Mouse (Mus musculus): ENCODE measurements around the gene Sgms1. TPM values are rescaled to one million over a fixed set of nuclear protein-coding genes. Genes with fewer than 3 reads are reported as not detected.

Sgms1 gene
- polyA plus RNA-seq, 1 experiment from 2014 or later = 14.3 TPM

GRCm38 (mm10) chr19:32287839-32288238, 101.7 kb downstream of the Sgms1 start:
- Histone ChIP-seq H3K4me1 (peaks cover 38% of the 10 kb centered on the region), H3K4me3 (no peak overlapping the region), H3K36me3 (no peaks in the 10 kb centered on the region), H3K27me3 (ENCODE audit: low read depth, poor library complexity, severe bottlenecking) (no peaks in the 10 kb centered on the region), H3K27ac (no peak overlapping the region), H3K9me3 (replicated peaks) (no peaks in the 10 kb centered on the region)
- no peak for DNase-seq (ENCODE audit: low spot score)
- WGBS = 74% methylated on average over 3 of the region's 3 CpGs

GRCm38 (mm10) chr19:32285455-32285831, 104.1 kb downstream of the Sgms1 start:
- no peaks in the 10 kb centered on the region for H3K27me3 ChIP-seq (ENCODE audit: low read depth, poor library complexity, severe bottlenecking)
- WGBS = 91% methylated on average over 3 of the region's 3 CpGs
- no peak overlapping the region for H3K4me3 ChIP-seq
- H3K27ac ChIP-seq = no peak overlapping the region
- no peaks in the 10 kb centered on the region for H3K9me3 ChIP-seq (replicated peaks)
- DNase-seq (ENCODE audit: low spot score) = no peak
- H3K36me3 ChIP-seq = no peaks in the 10 kb centered on the region
- H3K4me1 ChIP-seq = peaks cover 50% of the 10 kb centered on the region

- WGBS = 94% methylated on average over 5 of the region's 5 CpGs
- H3K27me3 ChIP-seq (ENCODE audit: low read depth, poor library complexity, severe bottlenecking) = no peaks in the 10 kb centered on the region
- H3K4me1 ChIP-seq = peaks cover 54% of the 10 kb centered on the region
Observed at GRCm38 (mm10) chr19:32284681-32285454, 104.6 kb downstream of the Sgms1 start.

GRCm38 (mm10) chr19:32281917-32282316, 107.6 kb downstream of the Sgms1 start:
- Histone ChIP-seq H3K27ac (no peak overlapping the region), H3K4me3 (no peak overlapping the region), H3K36me3 (no peaks in the 10 kb centered on the region), H3K27me3 (ENCODE audit: low read depth, poor library complexity, severe bottlenecking) (no peaks in the 10 kb centered on the region), H3K9me3 (replicated peaks) (no peaks in the 10 kb centered on the region), H3K4me1 (peaks cover 40% of the 10 kb centered on the region)
- DNase-seq (ENCODE audit: low spot score) = no peak
- 53% methylated on average over 4 of the region's 4 CpGs for WGBS

More at GRCm38 (mm10) chr19:32284681-32285454, 104.6 kb downstream of the Sgms1 start:
- no peak overlapping the region for H3K27ac ChIP-seq
- H3K36me3 ChIP-seq = no peaks in the 10 kb centered on the region
- DNase-seq (ENCODE audit: low spot score) = no peak
- H3K4me3 ChIP-seq = no peak overlapping the region
- H3K9me3 ChIP-seq (replicated peaks) = no peaks in the 10 kb centered on the region

- 85% methylated on average over 4 of the region's 4 CpGs for WGBS
- no peak overlapping the region for H3K27ac ChIP-seq
Observed at GRCm38 (mm10) chr19:32280380-32280779, 109.1 kb downstream of the Sgms1 start.

GRCm38 (mm10) chr19:32279400-32279799, 110.1 kb downstream of the Sgms1 start:
- 90% methylated on average over 6 of the region's 6 CpGs for WGBS
- Histone ChIP-seq H3K36me3 (no peaks in the 10 kb centered on the region), H3K4me3 (no peak overlapping the region), H3K9me3 (replicated peaks) (no peaks in the 10 kb centered on the region), H3K4me1 (peaks cover 44% of the 10 kb centered on the region), H3K27me3 (ENCODE audit: low read depth, poor library complexity, severe bottlenecking) (no peaks in the 10 kb centered on the region), H3K27ac (no peak overlapping the region)
- DNase-seq (ENCODE audit: low spot score) = no peak

More at GRCm38 (mm10) chr19:32280380-32280779, 109.1 kb downstream of the Sgms1 start:
- no peak for DNase-seq (ENCODE audit: low spot score)
- no peak overlapping the region for H3K4me3 ChIP-seq
- no peaks in the 10 kb centered on the region for H3K36me3 ChIP-seq
- H3K9me3 ChIP-seq (replicated peaks) = no peaks in the 10 kb centered on the region
- H3K27me3 ChIP-seq (ENCODE audit: low read depth, poor library complexity, severe bottlenecking) = no peaks in the 10 kb centered on the region
- H3K4me1 ChIP-seq = peaks cover 49% of the 10 kb centered on the region

GRCm38 (mm10) chr19:32277869-32278268, 111.6 kb downstream of the Sgms1 start:
- WGBS = 81% methylated on average over 3 of the region's 3 CpGs
- Histone ChIP-seq H3K36me3 (no peaks in the 10 kb centered on the region), H3K27me3 (ENCODE audit: low read depth, poor library complexity, severe bottlenecking) (no peaks in the 10 kb centered on the region), H3K4me3 (no peak overlapping the region), H3K4me1 (peaks cover 45% of the 10 kb centered on the region), H3K27ac (no peak overlapping the region), H3K9me3 (replicated peaks) (no peaks in the 10 kb centered on the region)
- DNase-seq (ENCODE audit: low spot score) = no peak

- Histone ChIP-seq H3K4me1 (peaks cover 48% of the 10 kb centered on the region), H3K27ac (no peak overlapping the region), H3K9me3 (replicated peaks) (no peaks in the 10 kb centered on the region), H3K36me3 (no peaks in the 10 kb centered on the region), H3K27me3 (ENCODE audit: low read depth, poor library complexity, severe bottlenecking) (no peaks in the 10 kb centered on the region), H3K4me3 (no peak overlapping the region)
- WGBS = 92% methylated on average over 2 of the region's 2 CpGs
- DNase-seq (ENCODE audit: low spot score) = no peak
Observed at GRCm38 (mm10) chr19:32277287-32277686, 112.2 kb downstream of the Sgms1 start.

GRCm38 (mm10) chr19:32276817-32277216, 112.7 kb downstream of the Sgms1 start:
- H3K9me3 ChIP-seq (replicated peaks) = no peaks in the 10 kb centered on the region
- no peak overlapping the region for H3K27ac ChIP-seq
- 91% methylated on average over 8 of the region's 8 CpGs for WGBS
- peaks cover 46% of the 10 kb centered on the region for H3K4me1 ChIP-seq
- no peak for DNase-seq (ENCODE audit: low spot score)
- H3K36me3 ChIP-seq = no peaks in the 10 kb centered on the region
- H3K4me3 ChIP-seq = no peak overlapping the region
- H3K27me3 ChIP-seq (ENCODE audit: low read depth, poor library complexity, severe bottlenecking) = no peaks in the 10 kb centered on the region

GRCm38 (mm10) chr19:32276263-32276662, 113.3 kb downstream of the Sgms1 start:
- Histone ChIP-seq H3K36me3 (no peaks in the 10 kb centered on the region), H3K27ac (no peak overlapping the region), H3K27me3 (ENCODE audit: low read depth, poor library complexity, severe bottlenecking) (no peaks in the 10 kb centered on the region), H3K4me3 (no peak overlapping the region), H3K4me1 (peaks cover 41% of the 10 kb centered on the region), H3K9me3 (replicated peaks) (no peaks in the 10 kb centered on the region)
- WGBS = 87% methylated on average over 5 of the region's 5 CpGs
- DNase-seq (ENCODE audit: low spot score) = no peak

- Histone ChIP-seq H3K9me3 (replicated peaks) (no peaks in the 10 kb centered on the region), H3K27me3 (ENCODE audit: low read depth, poor library complexity, severe bottlenecking) (no peaks in the 10 kb centered on the region), H3K27ac (no peak overlapping the region), H3K36me3 (no peaks in the 10 kb centered on the region), H3K4me1 (peaks cover 33% of the 10 kb centered on the region), H3K4me3 (no peak overlapping the region)
- DNase-seq (ENCODE audit: low spot score) = no peak
- 89% methylated on average over 14 of the region's 14 CpGs for WGBS
Observed at GRCm38 (mm10) chr19:32275068-32275925, 114.2 kb downstream of the Sgms1 start.

- Histone ChIP-seq H3K9me3 (replicated peaks) (no peaks in the 10 kb centered on the region), H3K4me1 (peaks cover 31% of the 10 kb centered on the region), H3K27ac (no peak overlapping the region), H3K4me3 (no peak overlapping the region), H3K27me3 (ENCODE audit: low read depth, poor library complexity, severe bottlenecking) (no peaks in the 10 kb centered on the region), H3K36me3 (no peaks in the 10 kb centered on the region)
- WGBS = 82% methylated on average over 2 of the region's 2 CpGs
- DNase-seq (ENCODE audit: low spot score) = no peak
Observed at GRCm38 (mm10) chr19:32274145-32274544, 115.4 kb downstream of the Sgms1 start.

GRCm38 (mm10) chr19:32273714-32274113, 115.8 kb downstream of the Sgms1 start:
- 60% methylated on average over 3 of the region's 3 CpGs for WGBS
- Histone ChIP-seq H3K4me1 (peaks cover 35% of the 10 kb centered on the region), H3K9me3 (replicated peaks) (no peaks in the 10 kb centered on the region), H3K27me3 (ENCODE audit: low read depth, poor library complexity, severe bottlenecking) (no peaks in the 10 kb centered on the region), H3K36me3 (no peaks in the 10 kb centered on the region), H3K4me3 (no peak overlapping the region), H3K27ac (no peak overlapping the region)
- DNase-seq (ENCODE audit: low spot score) = no peak

Measured in limb, embryonic 10.5 days (tissue).